Mouse (Mus musculus) spleen, postnatal 36 days (tissue): Measurements from ENCODE around the gene Trf.

Experiments used
- DNase-seq, 2 experiments: peaks; one replicate each; pipeline ENCODE4 v3.0.0; 2022; ENCODE audit warnings: low spot score in 2 of 2, mixed read lengths in 1 of 2

The Trf gene

GRCm38 (mm10) chr9:103154568-103154967, 75.7 kb downstream of the Trf start:
- DNase-seq, result no peak
